Mouse (Mus musculus) bone marrow, adult 2 months (tissue): ENCODE measurements at regions not wholly inside any gene's neighbourhood (a gene's known extent, or its start where the extent isn't known, plus 50 kb on each side); places are given as distances from the start of the nearest gene placed in this dataset.

Experiments used
- H3K27ac ChIP-seq: fragments of 200-500 bp; 2 replicates; pipeline ENCODE4 v1.5.1; 2012; ENCODE audit warnings: low read depth, mild to moderate bottlenecking, control low read depth, inconsistent platforms, low read length; ENCODE audit not compliant: control insufficient read depth, poor library complexity, insufficient read depth
- H3K4me1 ChIP-seq: fragments of 200-500 bp; 2 replicates; pipeline ENCODE4 v1.6.1; 2011; ENCODE audit warnings: low read length; ENCODE audit not compliant: control insufficient read depth, insufficient read depth
- H3K4me3 ChIP-seq: fragments of 200-500 bp; replicated peaks from 2 replicates; pipeline ENCODE3; 2011; ENCODE audit warnings: mild to moderate bottlenecking, low read depth, low read length, control low read depth; ENCODE audit not compliant: control insufficient read depth
- CTCF ChIP-seq: fragments of 200-500 bp; IDR thresholded peaks from 2 replicates; pipeline ENCODE4 v1.5.1; 2011; ENCODE audit warnings: low read length, control low read depth; ENCODE audit not compliant: control insufficient read depth, insufficient read depth
- POLR2A ChIP-seq: fragments of 200-500 bp; IDR thresholded peaks from 2 replicates; pipeline ENCODE4 v1.6.1; 2011; ENCODE audit warnings: low read depth, mild to moderate bottlenecking, control low read depth, low read length, borderline replicate concordance; ENCODE audit not compliant: control insufficient read depth
- WGBS: fragments of 180-500 bp; shearing (Covaris S2); methylation state at CpG from one replicate; pipeline ENCODE4 v1.1.7; 2018; 5-methylcytosine and 5-hydroxymethylcytosine counted together

- TF ChIP-seq POLR2A: no peak
- H3K4me3 ChIP-seq: no peak overlapping the region
- WGBS: 68% methylated on average over 2 of the region's 2 CpGs
- H3K27ac ChIP-seq: no peak overlapping the region
- no peaks in the 10 kb centered on the region; the same call in 1 of the 2 replicates for H3K4me1 ChIP-seq
Observed at GRCm38 (mm10) chr14:25377091-25377490, 81.9 kb upstream of the Zmiz1 start.

GRCm38 (mm10) chr14:25377554-25377899, 81.5 kb upstream of the Zmiz1 start:
- Histone ChIP-seq H3K27ac (peak overlapping the region; percentile 59), H3K4me3 (peak overlapping the region; percentile 58), H3K4me1 (no peaks in the 10 kb centered on the region; the same call in 1 of the 2 replicates)
- WGBS: 13% methylated on average over 8 of the region's 8 CpGs
- no peak for TF ChIP-seq CTCF
- TF ChIP-seq POLR2A: no peak

- TF ChIP-seq POLR2A (peak; percentile 72; the same call in 1 of the 2 replicates), CTCF (no peak)
- peak overlapping the region; percentile 58 for H3K4me3 ChIP-seq
- H3K27ac ChIP-seq: peak overlapping the region; percentile 72
- no peaks in the 10 kb centered on the region; the same call in 1 of the 2 replicates for H3K4me1 ChIP-seq
- WGBS: under 1% methylated on average over 49 of the region's 54 CpGs
Observed at GRCm38 (mm10) chr14:25377900-25378716, 80.9 kb upstream of the Zmiz1 start.

- WGBS: 4% methylated on average over 13 of the region's 13 CpGs
- H3K4me1 ChIP-seq: no peaks in the 10 kb centered on the region; the same call in 1 of the 2 replicates
- peak overlapping the region; percentile 72 for H3K27ac ChIP-seq
- peak overlapping the region; percentile 58 for H3K4me3 ChIP-seq
- TF ChIP-seq POLR2A (no peak), CTCF (no peak)
Observed at GRCm38 (mm10) chr14:25378717-25379224, 80.2 kb upstream of the Zmiz1 start.

GRCm38 (mm10) chr14:25383169-25383824, 75.7 kb upstream of the Zmiz1 start:
- H3K4me1 ChIP-seq: no peaks in the 10 kb centered on the region; the same call in 1 of the 2 replicates
- no peak overlapping the region for H3K27ac ChIP-seq
- WGBS: 72% methylated on average over 4 of the region's 4 CpGs
- H3K4me3 ChIP-seq: no peak overlapping the region
- TF ChIP-seq CTCF (no peak), POLR2A (no peak)

DNA sequence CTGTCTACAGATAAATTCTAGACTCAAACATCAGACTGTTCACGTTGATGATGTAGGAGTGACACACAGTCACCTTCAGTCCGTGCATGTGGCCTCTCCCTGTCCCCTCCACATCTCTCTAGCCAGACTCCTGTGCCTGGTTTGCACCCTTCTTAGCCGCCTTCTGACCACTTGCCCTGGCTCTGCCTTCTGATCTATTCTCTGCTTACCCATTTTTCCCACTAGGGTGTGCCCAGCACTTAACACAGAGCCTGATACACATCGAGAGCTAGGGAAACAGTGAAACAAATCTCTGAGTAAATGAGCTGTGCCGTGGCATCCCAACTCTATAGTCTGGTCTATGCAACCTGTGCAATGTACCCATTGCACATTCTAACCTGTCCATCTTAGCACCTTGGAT, 73.3 kb upstream of the Zmiz1 start:
- no peak overlapping the region for H3K27ac ChIP-seq
- 65% methylated on average over 5 of the region's 5 CpGs for WGBS
- no peak overlapping the region for H3K4me3 ChIP-seq
- H3K4me1 ChIP-seq: no peaks in the 10 kb centered on the region
- TF ChIP-seq CTCF (no peak), POLR2A (no peak)

GRCm38 (mm10) chr14:25387780-25388179, 71.2 kb upstream of the Zmiz1 start:
- TF ChIP-seq CTCF: no peak
- TF ChIP-seq POLR2A: no peak
- no peaks in the 10 kb centered on the region; the same call in 1 of the 2 replicates for H3K4me1 ChIP-seq
- no peak overlapping the region for H3K27ac ChIP-seq
- 78% methylated on average over 4 of the region's 4 CpGs for WGBS
- H3K4me3 ChIP-seq: no peak overlapping the region

- H3K4me1 ChIP-seq: no peaks in the 10 kb centered on the region; the same call in 1 of the 2 replicates
- TF ChIP-seq POLR2A (no peak), CTCF (no peak)
- 18% methylated on average over 2 of the region's 2 CpGs for WGBS
Observed at GRCm38 (mm10) chr14:25389314-25389713, 69.7 kb upstream of the Zmiz1 start.

More at GRCm38 (mm10) chr14:25389314-25389713, 69.7 kb upstream of the Zmiz1 start:
- H3K27ac ChIP-seq: no peak overlapping the region
- no peak overlapping the region for H3K4me3 ChIP-seq
